Mouse (Mus musculus) layer of hippocampus, postnatal 25 days (tissue): Measurements from ENCODE around the gene Igf2. TPM values are rescaled to one million over a fixed set of nuclear protein-coding genes. Genes with fewer than 3 reads are reported as not detected.

Experiments used
- DNase-seq, 2 experiments: peaks; one replicate each; pipeline ENCODE4 v3.0.0; 2022; ENCODE audit warnings: mixed read lengths in 2 of 2, low spot score in 1 of 2; ENCODE audit errors: extremely low spot score in 1 of 2
- total RNA-seq, 2 experiments: library from RNA; stranded (reverse); gene quantifications; 2 replicates each; pipeline ENCODE4 v1.2.3; 2021

Gene Igf2
- total RNA-seq, result 10 to 100 TPM; 63.1 to 72.7 TPM

DNA sequence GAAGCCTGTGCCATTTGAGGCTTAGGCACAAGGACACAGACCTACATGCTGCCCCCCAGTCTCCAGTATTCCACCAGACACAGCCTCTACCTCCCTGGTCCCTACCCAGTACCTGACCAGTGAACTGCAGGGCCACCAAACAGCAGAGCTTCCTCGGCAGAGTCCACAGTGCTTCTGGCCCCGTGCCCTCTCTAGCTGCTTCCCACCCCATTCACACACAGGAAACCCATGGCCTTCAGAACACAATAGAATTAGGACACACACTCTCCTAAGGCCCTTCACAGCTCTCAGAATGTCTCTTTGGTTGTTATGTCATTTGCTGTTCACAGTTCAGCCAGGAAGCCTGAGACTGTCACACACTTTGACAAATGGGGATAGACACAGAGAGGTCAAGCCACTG lies at the start of gene Igf2:
Igf2 (minus strand) TSS at position 158 of the 400 bp plus-strand sequence.
- no peak for DNase-seq

DNA sequence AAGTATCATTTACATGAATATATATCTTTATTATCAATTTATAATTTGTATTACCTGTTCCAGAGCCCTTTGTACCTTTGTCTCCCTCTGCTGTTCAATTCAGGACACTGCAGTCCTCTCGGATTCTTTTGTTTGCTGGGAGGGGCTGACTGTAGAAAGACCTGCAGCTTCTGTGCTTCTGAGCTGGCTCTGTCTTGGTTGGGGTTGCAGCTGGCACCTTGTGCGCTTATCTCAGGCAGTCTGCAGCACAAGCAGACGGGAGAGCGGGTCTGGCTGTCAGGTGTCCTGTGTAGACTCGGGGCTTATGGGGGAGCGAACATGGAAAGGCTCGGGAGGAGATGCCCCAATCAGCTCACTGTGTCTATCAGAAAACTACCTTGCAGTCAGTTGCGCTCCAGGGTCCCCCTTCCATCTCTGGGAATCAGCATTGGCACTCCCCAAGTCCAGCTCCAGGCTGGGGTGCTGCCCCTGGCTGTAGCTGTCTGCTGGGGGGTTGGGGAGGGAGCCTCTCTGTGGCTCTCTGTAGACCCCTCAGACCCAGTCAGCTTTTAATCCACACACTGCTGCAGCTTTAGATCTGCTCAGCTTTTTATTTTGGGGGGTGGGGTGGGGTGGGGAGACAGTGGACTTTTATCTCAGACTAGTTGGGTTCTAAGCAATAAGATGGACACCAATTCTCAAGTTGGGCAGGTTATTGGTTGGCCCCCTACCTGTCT lies 48.3 kb upstream of the Igf2 start:
- DNase-seq, result peak; percentile 37 to 56

DNA sequence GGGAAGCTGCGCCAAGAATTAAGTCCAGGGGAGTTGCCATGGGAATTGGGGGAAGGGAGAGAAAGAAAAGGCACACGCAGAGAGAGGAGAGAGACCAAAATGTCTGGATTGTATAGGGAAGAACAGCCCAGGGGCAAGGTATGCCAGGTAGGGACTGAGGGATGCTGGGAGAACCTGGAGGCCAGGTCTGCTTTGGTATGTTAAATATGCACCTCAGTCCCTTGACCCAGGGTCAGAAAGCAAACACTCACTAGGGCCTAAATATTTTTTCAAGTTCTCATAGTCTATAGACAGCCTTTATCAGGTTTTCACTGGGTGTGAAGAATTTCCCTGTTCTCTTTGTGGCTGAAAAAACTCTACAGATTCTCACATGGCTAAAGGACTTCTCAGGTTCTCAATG lies 40.3 kb upstream of the Igf2 start:
- no peak for DNase-seq

- DNase-seq, result no peak
Measured at GRCm38 (mm10) chr7:142699334-142699860, 32.8 kb upstream of the Igf2 start.

DNA sequence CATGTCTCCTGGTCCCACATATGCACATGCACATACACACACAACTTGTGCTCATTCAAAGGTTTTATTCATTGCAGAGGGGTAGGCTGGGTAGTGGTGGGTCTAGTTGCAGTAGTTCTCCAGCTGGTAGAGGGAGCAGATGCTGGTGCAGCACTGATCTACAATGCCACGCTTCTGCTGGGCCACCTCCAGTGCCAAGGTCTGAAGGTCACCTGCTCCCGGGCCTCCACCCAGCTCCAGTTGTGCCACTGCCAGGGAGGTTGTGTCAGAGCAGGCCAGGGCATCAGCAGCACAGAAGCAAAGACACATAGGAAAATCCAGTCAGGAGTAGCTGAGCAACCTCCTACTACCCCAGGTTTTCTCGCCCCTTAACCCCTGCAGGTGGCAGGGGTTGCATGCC lies 12.0 kb upstream of the Igf2 start:
- DNase-seq, result no peak

DNA sequence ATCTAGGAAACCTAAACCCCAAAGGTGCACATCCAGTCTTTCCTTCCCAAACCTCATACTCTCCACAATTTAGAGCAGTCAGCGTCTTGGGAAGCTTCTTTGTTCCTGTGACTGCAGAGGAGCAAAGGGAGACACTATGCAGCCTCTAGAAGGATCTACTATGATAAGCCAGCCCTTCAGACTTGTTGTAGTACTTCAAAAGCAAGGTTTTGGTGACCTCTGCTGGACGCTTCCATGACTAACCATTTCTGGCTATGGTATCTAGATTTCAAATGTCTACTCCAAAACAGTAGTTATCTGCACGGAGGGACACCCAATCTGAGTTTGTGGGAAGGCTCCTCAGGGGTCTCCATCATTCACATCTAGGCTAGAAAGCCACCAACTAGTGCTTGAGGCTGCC lies 9.0 kb upstream of the Igf2 start:
- DNase-seq, result peak in 1 of 2 experiments; percentile 69

GRCm38 (mm10) chr7:142675141-142675540 lies 8.5 kb upstream of the Igf2 start:
- no peak for DNase-seq

- DNase-seq, result peak; percentile 53 to 74
Measured at GRCm38 (mm10) chr7:142672120-142672519, 5.5 kb upstream of the Igf2 start.

GRCm38 (mm10) chr7:142671067-142671466 lies 4.5 kb upstream of the Igf2 start:
- DNase-seq, result no peak

DNA sequence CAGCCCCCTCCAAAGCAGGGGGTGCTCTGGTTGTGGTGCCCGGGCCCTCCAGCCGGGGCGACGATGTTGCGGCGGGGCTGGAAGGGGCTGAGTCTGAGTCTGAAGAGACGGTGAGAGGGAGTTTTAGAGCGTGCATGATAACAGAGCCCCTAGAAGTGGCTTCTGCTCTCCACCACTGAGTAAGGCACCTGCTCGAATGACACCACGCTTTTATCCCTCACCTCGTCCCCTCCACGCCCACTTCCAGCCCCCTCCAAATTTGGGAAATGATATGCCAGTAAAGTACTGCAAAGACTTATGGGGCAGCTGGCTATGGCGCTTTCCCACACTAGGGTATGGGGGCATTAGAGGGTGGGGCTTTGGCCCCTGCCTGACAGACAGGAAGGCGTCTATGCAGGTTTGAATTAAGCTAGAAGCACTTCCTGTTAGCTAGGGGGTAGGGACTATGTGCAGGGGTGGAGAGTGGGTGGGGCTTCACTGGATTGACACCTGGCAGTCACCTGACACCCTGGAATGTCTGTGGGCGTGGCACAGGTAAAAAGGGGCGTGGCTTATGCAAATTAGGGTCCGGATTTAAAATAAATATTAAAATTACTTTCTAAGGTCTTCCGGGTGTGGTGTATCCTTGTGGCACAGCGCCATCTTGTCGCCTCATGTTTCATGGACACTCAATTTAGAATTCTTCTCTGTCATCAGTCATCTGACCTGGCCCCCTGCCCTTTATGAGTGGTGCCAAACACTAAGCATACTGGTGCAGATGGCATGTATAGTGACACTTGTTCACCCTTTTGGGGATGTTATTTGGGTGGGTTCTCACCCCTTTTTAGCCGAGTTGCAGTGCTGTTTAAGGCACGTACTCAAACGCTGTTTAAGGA lies 3.4 kb upstream of the Igf2 start, which contains the start of gene Gm49394:
Gm49394 (minus strand) TSS at position 192 of the 875 bp plus-strand sequence.
- no peak for DNase-seq

DNA sequence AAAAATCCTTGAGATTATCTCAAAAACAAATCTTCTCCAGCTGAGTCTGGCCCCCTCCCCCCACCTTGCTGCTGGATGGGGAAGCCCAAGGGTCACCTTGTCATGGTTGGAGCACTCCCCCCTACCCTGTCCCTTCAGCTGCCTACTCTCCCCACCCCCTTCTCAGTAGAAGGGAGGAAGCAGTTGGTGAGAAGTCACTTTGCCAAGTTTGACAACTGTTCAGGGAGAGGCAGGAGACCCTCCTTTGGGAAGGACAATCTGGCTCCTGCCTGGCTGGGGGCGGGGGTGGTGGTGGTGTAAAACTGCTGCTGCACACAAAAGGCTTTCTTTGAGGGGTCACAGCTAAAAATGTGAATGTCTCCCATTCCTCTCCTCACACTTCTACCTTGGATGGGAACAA lies 1.7 kb upstream of the Igf2 start:
- no peak for DNase-seq

GRCm38 (mm10) chr7:142667521-142667920 lies 905 bp upstream of the Igf2 start:
- no peak for DNase-seq

DNA sequence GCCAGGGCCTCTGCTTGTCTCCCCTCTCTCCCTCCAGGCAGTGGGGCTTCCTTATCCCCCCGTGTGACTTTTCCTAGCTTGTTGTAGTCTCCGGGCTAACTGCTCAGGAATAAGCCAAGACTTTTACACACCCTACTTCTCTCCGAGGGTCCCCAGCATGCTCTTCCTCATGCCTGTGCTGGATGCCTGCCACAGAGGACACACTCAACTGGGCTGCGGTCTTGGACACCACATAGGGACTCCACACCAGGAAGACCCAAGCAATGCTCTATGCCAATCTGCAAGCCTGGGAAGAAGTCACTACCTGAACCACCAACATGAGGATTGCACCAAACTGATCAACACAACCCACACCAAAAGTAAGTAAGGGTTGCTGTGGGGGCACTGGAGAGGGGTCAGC lies 507 bp downstream of the Igf2 start:
- no peak for DNase-seq

GRCm38 (mm10) chr7:142665364-142665763 lies 1.3 kb downstream of the Igf2 start:
- DNase-seq, result no peak

GRCm38 (mm10) chr7:142664465-142665029 lies 2.1 kb downstream of the Igf2 start:
- no peak for DNase-seq

DNA sequence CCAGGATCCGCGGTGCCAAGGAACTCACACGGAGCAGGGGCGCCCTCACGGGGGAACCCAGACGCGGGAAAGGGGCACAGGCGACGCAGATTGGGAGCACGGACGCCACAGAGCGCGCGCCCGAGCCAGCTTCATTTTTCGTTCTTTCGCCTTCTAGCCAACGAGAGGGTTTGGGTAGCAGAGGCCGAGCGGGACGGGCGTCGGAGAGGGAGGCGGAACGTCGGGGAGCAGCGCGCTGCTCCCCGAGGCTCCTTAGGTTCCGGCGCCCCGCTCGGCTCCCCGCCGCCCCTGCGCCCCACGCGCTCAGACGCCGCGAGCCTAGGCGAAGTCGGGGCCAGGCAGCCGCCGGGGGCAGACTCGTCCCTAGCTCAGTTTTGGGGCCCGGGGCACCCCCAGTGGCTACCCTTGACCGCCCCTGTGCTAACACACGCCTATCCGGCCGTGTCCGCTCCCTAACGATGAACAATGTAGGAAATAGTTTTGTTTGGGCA lies 2.6 kb downstream of the Igf2 start:
- no peak for DNase-seq

DNA sequence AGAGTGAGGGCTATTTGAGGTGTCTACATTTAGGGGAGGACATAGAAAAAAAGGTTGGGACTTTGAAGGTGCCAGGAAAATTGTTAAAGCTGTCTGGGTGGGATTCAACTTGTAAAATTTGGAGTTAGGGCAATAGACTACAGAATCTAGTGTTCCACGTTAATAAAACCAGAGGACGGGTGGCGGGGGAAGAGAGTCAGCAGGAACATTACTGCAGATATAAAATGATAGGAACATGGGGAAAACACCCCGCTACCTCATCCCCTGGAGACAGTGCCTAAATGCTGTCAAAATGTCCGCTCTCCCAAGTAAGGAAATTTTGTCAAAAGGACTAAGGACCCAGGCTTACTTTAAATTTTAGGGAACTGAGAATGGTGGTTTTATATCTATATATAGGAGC lies 3.5 kb downstream of the Igf2 start:
- no peak for DNase-seq

DNA sequence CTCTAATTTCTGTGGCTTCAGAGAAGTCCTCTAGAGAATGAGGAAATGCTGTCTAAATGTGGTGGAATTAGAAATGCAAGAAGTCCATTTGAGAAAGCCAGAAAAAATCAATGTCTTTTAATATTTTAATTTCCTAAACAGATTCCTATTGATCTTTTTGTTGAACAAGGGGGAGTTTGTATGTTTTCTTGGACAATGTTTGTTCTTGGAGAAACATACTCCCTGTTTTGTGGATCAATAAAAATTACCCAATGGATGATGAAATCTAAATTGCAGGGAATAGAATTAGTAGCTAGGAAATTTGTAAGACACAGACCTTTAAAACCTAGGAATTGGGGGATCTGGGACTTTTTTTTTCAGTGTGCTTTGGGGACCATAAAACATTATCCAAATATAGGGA lies 4.8 kb downstream of the Igf2 start:
- DNase-seq, result no peak

- DNase-seq, result no peak
Measured at GRCm38 (mm10) chr7:142661046-142661445, 5.6 kb downstream of the Igf2 start.

- DNase-seq, result no peak
Measured at GRCm38 (mm10) chr7:142660651-142660945, 6.0 kb downstream of the Igf2 start.
